Mouse (Mus musculus) activated CD4-positive, CD25-positive, alpha-beta regulatory T cell, adult 4 months (primary cell): Measurements from ENCODE around the gene Gm27027. TPM values are rescaled to one million over a fixed set of nuclear protein-coding genes. Genes with fewer than 3 reads are reported as not detected.

Experiments
- ATAC-seq: one replicate; pipeline ENCODE4 v1.8.0; 2017
- polyA plus RNA-seq, 2 experiments: library from polyadenylated mRNA; unstranded; fragments of 100-300 nt; shearing (Covaris generic); gene quantifications; one replicate each; pipeline ENCODE4 v1.2.1; 2017

Gene Gm27027
- polyA plus RNA-seq, result not detected

DNA sequence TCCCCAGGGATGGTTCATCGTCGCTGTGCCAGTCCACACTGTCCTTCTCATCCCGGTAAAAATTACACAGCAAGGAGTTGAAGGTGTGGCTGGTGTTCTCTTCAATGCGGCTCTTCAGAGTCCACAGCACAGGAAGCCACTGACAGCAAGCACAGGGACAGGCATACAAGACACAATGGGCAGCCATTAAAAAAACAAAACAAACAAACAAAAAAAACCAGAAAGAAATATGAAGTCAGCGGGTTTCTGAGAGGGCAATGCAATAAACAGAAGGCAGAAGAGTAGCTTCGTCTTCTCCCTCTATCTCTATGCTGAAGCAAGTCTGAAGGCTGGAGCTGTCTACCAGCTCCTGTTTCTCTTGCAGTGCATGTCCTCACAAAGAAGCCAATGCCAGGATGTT, at the start of gene Gm27027:
TSS of gene Gm27027 (minus strand) at position 101 of the 400 bp plus-strand sequence.
- ATAC-seq, result no peak

DNA sequence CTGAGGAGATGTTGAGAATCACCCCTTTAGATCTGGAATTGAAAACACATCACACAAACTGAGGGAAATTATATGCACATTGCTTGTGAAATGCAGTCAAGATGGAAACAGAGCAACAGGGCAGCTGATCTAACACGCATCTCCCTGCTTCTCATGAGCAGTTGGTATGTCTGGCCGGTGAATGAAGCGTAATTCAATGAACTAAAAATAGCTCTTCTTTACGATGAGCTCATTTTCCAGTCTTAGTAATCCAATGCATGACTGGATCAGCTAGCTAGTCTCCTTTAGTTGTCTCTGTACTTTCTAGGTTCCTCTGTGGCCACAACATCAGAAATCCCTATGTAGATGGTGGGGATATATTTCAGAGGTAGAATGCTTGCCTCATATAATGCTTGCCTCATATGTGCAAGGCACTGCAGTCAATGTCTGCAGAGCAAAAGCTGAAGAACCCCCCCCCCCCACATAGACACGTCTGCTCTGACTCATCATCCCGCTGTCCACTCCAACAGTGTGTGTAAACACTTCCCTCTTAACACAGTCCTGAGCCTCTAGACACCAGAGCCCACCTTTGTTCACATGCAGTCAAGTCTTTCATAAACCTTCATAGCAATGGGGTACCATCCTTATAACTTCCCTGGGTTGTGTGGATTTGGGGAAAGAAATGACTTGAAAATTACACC, 49.4 kb upstream of the Gm27027 start:
- no peak for ATAC-seq

DNA sequence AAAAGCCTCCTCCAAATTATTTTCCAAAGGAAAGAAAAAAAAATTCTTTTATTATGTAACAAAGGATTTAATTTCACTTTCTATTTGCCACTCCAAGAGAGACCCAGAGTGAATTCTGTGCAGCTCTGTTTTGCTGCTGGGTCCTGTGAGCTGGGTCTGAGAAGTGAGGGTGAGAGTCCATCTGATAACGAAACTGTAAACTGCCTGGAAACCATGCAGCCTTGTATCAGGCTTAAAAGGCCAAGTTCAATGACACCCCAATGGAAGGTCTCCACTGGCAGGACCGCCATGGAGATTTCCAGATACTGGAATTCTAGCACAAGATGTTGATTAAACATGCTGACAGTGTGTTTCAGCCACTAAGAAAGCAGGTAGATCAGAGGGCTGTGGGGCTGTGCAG, 48.0 kb upstream of the Gm27027 start:
- no peak for ATAC-seq

DNA sequence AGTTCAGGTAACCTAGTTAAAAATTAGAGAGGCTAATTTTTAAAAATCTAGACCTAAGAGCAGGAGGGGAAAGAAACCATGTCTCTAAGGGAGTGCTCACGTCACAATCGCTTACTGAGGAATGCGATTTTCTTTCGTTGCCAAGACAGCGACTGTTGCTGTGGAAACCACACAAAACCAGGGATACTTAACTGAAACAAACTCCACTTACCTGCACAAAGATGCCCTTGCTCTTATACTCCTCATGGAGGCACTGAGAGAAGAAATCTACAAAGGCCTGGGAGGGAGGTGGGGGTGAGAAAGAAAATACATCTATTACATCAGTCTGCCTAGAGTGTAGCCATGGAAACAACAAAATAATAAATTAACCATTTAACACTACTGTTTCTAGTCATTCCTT, 47.5 kb upstream of the Gm27027 start:
- no peak for ATAC-seq

DNA sequence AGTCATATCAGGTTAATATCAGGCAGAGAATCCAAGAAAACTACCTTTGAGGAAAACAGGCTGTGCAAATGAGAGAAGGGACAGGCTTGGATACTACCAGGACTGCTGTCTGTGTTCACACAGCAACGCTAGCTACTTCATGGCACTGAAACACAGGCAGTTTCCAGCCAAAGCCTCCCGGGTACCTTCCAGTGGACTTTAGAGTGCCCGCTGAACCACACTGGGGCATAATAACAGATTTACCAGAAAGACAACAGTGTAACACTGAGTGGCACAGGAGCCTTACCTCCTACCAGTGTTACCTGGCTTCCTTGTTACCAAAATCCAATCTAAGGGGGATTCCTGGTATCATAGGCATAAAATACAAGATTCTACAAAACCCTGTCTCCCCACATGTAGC, 46.3 kb upstream of the Gm27027 start:
- no peak for ATAC-seq

DNA sequence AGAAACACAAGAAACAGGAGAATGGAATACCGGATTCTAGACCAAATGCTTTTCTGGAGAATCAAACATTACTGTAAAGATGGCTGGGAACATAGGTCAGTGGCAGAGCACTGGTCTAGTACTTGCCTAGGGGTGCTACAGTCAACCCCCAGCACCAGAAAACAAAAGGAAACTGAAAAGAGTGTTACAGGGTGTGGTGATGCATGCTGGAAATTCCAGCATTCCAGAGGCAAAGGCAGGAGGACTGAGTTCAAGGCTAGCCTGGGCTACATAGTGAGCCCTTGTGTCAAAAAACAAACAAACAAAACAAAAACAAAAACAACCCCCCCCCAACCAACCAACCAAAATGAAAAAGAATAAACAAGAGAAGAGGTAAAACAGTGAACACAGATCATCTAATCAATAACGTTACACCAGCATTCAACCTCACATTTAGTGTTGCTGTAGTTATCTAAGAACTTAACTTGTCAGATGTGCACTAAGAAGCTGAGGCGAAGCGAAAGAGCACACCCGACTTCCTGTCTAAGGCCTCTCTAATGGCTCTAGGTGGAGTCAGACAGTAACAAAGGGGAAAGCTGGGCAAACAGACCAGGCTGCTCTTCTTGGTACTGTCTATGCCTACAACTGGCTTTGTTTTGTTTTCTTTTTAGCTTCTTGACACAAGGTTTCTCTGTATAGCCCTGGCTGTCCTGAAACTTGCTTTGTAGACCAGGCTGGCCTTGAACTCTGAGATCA, 44.4 kb upstream of the Gm27027 start:
- no peak for ATAC-seq

DNA sequence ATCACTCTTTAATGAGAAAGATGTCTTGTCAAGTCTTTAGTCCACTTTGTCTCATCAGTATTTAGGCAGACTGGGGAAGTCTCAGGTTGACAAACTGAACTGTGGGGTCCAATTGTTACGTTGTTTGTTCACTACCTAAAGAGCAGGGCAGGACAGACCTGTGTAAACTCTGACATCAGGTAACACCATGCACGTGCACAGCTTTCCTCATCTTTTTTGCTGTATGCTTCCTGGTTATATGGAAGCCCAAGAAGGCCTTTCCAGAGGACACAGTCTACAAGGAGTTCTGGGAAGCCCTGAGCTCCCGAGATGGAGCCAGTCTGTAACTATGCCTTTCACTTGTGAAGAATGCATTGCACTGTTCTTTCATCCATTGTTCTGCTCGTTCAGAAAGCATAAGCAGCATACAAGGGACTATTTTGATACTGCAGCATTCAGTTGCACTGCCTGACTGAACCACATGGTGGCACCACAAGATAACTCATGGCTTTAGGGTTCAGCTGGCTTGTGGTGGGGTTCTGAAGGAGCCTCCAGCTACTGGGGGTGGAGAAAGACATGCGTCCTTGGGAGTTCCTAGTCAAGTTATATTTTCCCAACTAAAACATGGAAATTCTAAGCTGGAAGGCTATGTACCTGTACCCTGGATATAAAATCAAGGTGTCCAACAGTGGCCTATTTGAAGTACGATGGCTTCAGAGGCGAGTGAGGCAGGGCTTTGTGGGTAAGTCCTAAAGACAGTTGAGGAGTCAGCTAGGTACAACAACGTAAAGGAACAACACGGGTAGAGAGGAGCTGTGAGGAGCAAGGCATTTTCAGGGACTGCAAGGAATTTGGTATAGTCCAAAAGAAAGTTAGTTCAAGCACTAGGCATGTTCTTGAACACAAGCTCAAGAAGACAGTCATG, 39.5 kb upstream of the Gm27027 start:
- ATAC-seq, result peak; percentile 66

DNA sequence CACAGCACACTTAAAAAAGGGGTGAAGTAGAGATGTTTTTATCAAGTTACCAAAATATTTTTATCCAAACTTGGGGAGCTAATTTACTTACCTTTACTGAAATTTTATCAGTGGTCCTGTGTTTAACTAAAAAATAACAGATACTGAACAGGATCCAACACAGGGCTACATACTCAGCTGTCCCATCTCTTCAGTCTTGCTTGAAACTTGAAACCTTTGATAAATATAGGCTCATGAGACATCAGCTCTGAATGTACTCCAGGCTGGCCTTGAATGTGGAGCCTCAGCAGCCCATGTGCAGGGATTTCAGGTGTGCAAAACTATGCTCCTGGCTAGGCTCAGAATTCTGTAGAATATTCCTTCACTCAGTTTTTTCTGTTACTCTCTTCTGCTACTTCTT, 34.4 kb upstream of the Gm27027 start:
- ATAC-seq, result no peak

DNA sequence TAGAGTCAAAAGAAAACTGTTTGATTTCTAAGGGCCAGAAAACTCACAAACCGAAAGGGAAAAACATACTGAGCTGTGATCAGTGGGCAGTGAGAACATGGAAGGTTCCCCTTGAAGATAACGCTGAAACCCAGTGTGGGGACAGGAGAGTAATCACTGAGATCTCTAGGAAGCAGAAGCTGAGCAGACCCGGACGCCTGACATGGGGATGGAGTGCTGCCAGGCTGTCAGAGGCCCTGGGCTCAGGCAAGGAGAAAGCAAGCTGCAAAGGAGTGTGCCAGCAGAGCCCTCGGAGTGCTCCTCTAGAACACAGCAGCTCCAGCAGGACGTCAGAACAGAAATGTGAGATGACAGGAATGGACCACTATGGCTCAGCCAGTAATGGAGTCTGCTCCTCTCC, 28.5 kb upstream of the Gm27027 start:
- no peak for ATAC-seq

DNA sequence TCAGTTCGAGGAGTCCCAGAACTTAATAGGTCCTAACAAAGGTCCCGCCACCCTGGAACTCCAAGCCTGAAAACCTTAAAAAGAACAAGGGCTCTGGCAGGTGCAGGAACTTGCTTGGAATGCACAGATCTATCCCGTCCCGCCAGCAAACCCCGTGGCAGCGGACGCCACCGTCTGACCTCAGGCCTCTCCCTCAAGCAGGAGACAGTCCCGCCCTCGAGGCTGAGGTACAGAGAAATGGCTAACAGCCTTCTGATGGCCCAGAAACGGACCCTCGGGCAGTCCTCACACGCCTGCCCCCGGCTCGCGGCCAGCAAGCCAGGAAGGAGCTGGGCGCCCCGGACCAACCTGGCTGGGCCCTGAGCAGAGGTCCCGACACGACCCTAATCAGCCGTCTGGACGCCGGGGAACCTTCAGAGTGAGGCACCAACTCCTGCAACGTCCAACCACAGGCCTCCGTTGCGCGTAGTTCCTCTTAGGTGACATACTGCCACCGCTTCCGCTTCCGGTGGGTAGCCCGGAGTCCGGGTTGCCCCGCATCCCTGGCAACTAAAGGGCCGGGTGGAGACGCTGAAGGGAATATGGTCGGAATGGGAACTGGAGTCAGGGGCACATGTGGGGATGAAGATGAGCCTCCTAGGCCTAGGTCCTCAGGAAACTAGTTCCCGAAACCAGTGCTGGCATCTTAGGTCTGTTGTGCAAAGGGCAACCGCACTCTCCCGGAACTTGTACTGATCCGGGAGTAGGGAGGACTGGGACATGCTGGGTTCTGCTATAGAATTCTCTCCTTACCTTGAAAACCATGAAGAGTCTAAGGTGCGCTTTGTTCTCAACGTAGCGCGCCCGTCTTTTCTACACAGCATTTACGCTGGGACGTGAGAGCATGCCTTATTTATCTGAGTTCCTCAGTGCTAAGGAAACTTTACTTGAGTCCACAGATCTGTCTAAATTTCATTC, 14.5 kb upstream of the Gm27027 start, which contains the start of gene Alkbh3:
TSS of gene Alkbh3 (minus strand) at position 473 of the 957 bp plus-strand sequence.
- ATAC-seq, result peak; percentile 99

DNA sequence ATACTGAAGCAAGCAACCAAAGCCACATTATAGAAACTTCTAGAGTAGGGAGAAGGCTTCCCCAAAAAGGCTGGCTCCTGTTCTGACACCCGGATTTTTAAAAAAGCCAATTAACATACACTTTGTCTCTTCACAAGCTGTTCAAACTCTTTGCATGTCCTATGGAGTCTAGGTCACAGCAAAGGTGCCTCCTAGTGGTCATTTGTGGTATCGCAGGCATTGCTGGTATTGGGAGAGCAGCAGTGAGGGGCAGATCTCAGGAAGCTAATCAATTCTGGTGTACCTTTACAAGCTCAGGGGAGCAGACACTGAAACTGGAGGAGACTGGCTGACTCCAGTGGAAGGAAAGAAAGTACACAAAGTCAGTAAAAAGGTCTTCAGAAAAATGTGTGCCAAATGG, 6.2 kb upstream of the Gm27027 start:
- ATAC-seq, result peak; percentile 76

DNA sequence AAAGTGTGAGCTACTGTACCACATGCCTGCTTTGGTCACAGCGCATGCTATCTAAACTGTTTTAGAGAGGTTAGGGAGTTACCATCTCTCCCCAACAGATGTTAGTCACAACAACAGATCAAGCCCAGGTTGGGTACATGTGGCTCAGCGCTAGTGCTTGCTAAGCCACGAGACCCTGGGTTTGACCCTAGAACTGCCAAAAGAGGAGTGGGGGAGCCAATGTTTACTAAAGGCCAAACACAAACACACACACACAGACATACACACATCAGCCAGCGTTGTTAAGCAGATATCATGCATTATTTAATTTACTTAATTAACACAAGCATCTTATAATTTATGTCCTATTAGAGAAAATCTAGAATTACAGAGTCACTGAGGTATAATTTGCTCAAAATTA, 5.8 kb upstream of the Gm27027 start:
- no peak for ATAC-seq

DNA sequence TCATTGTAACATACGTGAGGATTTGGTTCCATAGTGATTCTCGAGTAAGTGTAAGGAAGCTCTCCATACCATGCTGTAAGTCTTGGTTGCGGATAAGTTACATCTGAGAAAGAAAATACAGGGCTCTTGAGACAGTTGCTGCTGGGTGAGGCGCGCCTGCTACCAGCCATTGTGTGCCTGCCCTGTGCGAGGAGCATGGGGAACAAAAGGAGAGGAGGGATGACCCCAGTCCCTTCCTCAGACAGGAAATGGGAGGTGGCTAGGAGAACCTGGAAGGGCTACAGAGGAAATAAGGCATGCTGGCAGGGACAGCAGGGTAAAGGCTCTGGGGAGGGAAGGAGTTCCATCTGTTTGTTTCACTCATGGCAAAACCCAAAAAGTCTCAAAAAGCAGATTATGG, 5.3 kb upstream of the Gm27027 start:
- no peak for ATAC-seq

DNA sequence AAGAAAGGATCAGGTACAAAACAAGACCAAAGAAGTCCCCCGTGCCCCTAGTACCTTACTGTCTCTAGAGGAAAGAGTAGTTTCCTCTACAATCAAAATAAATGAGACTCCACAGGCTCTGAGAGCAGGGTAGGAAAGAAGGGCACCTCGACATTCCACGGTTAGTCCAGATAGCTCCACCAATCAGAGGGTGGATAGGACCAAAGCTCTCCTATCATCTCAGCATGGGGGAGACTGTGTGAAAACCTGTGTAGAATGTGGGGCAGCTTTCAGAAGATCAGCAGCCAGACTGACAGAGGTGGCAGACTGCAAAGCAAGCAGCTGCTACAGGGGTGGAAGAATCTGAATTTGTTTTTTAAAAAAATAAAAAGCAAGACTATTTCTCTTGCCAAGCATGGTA, 3.3 kb downstream of the Gm27027 start:
- no peak for ATAC-seq

DNA sequence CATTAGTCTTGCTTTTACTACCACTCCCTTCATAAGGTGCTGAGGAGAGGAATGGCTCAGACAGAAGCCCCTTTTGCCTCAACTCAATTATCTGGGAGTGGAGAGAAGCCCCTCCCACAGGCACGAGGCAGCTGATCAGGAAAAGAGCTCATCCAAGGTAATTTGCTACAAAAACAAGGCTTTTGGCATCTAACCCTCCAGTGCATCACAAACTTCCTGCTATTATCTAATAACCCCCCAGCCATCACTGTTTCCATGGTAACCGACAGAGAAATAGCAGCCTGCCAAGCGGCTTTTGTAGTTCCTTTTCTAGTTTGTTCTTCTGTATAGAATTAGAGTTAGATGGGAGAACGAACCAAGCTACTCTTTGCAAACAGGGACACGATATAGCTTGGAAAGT, 3.9 kb downstream of the Gm27027 start:
- no peak for ATAC-seq

DNA sequence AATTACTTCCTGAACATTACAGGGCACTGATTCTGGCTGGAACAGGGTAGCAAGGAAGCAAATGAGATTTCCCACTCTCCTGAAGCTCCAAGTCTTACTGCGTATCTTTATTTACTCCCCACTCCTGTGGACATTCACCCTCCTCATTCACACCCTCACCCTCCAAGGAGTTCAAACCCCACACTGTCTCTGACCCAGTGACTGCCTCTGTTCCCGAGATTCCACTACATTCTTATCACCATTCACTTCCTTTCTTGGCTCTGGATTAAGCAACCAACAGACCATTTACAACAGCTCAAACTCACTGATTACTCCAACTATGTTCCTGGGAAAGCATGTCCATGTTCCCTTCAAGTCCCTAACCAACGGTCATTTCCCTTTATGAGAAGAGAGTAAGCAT, 4.8 kb downstream of the Gm27027 start:
- ATAC-seq, result no peak

DNA sequence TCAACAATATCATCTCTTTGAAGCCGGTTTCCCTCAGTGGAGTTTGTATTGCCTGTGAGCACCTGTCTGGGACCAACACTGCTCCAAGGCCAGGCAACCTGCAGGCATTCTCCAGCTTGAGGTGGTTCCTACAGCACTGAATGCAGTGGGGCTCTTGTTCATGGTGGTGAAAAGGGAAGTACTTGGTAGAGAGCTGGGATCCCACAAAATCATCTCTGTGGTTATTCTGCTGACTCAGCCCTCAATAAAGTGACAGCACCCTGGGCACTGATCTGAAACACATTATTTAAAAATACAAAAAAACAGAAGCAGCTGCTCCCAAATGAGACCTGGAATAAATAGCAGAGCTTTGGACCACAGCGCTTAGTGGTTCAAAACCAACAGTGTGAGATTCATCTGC, 7.7 kb downstream of the Gm27027 start:
- no peak for ATAC-seq

DNA sequence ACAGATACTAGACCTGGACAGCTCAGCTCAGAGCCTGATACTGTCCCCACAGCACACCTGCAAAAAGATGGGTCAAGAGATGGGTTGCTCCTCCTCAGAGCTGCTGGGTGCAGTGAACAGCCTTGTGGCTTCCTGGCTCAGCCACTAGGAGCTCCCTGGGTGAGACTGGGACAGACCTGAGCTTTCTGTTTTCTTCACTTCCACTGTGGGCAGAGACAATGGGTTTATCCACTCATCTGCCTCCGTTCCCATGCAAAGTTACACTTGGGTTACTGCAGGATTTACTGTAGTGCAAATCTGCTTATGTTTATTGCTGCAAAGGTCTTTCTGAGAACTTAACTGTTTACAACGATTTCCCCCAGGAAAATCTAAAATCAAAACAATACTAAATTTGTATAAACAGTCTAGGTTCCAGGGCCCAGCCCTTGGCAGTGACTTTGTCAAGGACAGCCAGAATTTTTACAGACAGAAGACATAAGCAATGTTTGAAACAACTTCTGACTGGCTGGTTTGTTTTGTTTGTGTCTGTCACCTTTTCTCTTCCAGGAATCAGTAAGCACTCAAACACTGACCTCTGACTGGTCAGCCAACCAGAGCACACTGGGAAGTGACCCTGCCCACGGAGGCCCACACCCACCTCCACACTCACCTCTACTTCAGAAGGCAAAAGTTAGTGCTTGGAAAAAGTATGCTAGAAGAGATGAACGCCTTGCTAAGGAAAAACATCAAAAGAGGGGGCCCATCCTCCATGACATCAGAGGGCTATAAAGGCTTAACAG, 13.5 kb downstream of the Gm27027 start:
- no peak for ATAC-seq

DNA sequence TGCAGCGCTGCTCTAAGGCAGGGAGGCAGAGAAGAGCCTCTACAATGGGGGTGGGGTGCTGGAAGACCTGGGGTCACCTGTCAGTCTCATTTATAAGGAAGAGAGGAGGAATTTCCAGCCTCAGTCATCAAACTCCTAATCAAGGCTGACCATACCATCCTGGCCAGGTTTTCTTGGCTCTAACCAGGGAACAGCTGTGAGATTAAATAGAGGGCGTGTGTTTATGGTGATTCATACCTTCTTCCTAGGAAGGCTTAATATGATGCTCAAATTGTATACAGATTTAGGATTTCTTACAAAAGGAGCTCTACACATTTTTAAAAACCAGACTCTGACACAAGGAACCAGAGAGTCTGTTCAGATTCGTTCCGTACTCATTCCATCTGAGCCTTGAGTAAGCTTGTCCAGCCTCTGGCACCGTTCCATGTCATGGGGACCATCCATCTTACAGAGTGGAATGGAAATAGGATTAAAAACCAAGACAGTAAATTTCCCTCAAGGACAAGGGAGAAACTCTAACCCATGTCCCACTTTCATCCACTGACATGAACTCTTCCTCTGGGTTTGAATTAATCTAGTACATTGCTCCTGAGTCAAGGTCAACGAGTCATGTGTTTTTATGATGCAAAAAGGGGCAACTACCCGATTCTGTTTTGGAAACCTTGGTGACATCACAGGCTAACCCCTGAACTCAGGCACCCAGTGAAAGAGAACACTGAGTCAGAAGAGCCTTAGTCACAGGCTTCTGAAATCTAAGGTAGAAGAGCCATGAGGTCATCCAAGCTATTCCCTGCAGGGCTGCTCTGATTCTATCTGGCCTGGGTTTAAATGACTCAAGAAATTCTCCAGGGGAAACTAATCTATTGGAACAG, 16.7 kb downstream of the Gm27027 start:
- ATAC-seq, result no peak
